Mouse (Mus musculus): ENCODE measurements around the gene Wdr89.
A peak's percentile ranks its signal among the peaks of the same experiment; 100 is the strongest.

The Wdr89 gene

GRCm38 (mm10) chr12:75666939-75667338, 2.4 kb downstream of the Wdr89 start:
- DNase-seq: no peak

- no peak for DNase-seq
Measured at GRCm38 (mm10) chr12:75664516-75664810, 4.9 kb downstream of the Wdr89 start.

- no peak for DNase-seq
Measured at GRCm38 (mm10) chr12:75663646-75664515, 5.5 kb downstream of the Wdr89 start.

- DNase-seq: no peak
Measured at GRCm38 (mm10) chr12:75662376-75662775, 7.0 kb downstream of the Wdr89 start.

GRCm38 (mm10) chr12:75658403-75658802, 10.9 kb downstream of the Wdr89 start:
- DNase-seq: no peak

- DNase-seq: peak; percentile 21
Measured at GRCm38 (mm10) chr12:75656580-75656979, 12.8 kb downstream of the Wdr89 start.

GRCm38 (mm10) chr12:75654247-75654801, 15.0 kb downstream of the Wdr89 start:
- no peak for DNase-seq

- DNase-seq: no peak
Measured at GRCm38 (mm10) chr12:75649706-75650093, 19.6 kb downstream of the Wdr89 start.

- no peak for DNase-seq
Measured at GRCm38 (mm10) chr12:75649058-75649705, 20.2 kb downstream of the Wdr89 start.

- DNase-seq: no peak
Measured at GRCm38 (mm10) chr12:75648281-75648680, 21.1 kb downstream of the Wdr89 start.

GRCm38 (mm10) chr12:75647663-75648062, 21.7 kb downstream of the Wdr89 start:
- DNase-seq: no peak

GRCm38 (mm10) chr12:75645780-75646179, 23.6 kb downstream of the Wdr89 start:
- no peak for DNase-seq

GRCm38 (mm10) chr12:75641726-75642125, 27.6 kb downstream of the Wdr89 start:
- no peak for DNase-seq

- no peak for DNase-seq
Measured at GRCm38 (mm10) chr12:75638345-75638744, 31.0 kb downstream of the Wdr89 start.

GRCm38 (mm10) chr12:75637103-75637502, 32.2 kb downstream of the Wdr89 start:
- no peak for DNase-seq

GRCm38 (mm10) chr12:75635771-75636430, 33.4 kb downstream of the Wdr89 start:
- DNase-seq: no peak

GRCm38 (mm10) chr12:75629618-75630017, 39.7 kb downstream of the Wdr89 start:
- DNase-seq: no peak

GRCm38 (mm10) chr12:75623292-75623691, 46.0 kb downstream of the Wdr89 start:
- no peak for DNase-seq

GRCm38 (mm10) chr12:75622835-75623234, 46.5 kb downstream of the Wdr89 start:
- no peak for DNase-seq

GRCm38 (mm10) chr12:75616841-75617240, 52.5 kb downstream of the Wdr89 start:
- no peak for DNase-seq

GRCm38 (mm10) chr12:75616158-75616791, 53.1 kb downstream of the Wdr89 start:
- DNase-seq: no peak

- no peak for DNase-seq
Measured at GRCm38 (mm10) chr12:75615556-75615955, 53.8 kb downstream of the Wdr89 start.

GRCm38 (mm10) chr12:75612711-75613110, 56.6 kb downstream of the Wdr89 start:
- peak; percentile 29 for DNase-seq
